Mouse (Mus musculus) WW6 (cell line): ENCODE measurements at regions not wholly inside any gene's neighbourhood (a gene's known extent, or its start where the extent isn't known, plus 50 kb on each side); places are given as distances from the start of the nearest gene placed in this dataset.

Source experiments
- DNase-seq: peaks from one replicate; pipeline ENCODE4 v3.0.0-alpha.2; 2013; ENCODE audit warnings: low read depth, low spot score

DNA sequence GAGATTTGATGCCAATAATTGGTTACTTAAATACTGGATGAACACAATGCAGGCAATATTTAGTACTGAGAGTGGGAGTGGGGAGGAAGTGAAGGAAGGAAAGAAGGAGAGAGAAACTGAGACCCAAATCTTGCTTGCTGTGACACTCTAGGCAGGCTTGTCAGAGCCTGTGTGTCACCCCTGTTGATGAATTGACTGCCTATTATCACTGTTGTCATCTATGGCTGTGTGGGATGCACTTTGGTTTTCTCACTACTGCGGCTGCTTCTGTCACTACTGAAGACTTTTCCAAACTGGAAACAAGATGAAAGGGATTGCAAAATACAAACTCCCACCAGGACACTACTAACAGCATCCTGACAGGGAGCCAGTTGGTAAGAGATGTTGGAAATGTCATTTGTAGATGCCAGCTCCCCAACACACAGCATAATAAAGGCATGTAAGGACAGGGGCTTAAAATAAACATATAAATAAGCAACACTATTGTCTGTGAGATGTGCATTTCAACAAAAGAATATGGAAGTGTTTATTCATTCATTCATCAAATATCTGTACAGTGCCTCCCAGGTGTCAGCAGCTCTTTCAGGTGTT, 207.0 kb upstream of the Ufl1 start:
- no peak for DNase-seq

DNA sequence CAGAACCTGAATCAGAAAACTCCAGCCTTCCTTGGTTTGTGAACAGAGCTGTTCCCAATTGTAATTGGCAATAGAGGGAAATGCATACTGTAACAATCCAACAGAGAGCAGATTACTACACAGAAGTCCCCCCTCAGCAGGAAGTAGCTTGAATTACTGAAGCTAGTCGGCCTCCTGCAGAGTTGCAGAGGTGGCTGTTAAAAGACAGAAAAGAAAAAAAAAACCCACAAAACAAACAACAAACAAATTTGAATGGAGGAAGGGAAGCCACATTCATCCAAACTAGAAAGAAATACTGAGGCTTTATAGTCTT, 202.0 kb upstream of the Ufl1 start:
- peak; percentile 4 for DNase-seq

DNA sequence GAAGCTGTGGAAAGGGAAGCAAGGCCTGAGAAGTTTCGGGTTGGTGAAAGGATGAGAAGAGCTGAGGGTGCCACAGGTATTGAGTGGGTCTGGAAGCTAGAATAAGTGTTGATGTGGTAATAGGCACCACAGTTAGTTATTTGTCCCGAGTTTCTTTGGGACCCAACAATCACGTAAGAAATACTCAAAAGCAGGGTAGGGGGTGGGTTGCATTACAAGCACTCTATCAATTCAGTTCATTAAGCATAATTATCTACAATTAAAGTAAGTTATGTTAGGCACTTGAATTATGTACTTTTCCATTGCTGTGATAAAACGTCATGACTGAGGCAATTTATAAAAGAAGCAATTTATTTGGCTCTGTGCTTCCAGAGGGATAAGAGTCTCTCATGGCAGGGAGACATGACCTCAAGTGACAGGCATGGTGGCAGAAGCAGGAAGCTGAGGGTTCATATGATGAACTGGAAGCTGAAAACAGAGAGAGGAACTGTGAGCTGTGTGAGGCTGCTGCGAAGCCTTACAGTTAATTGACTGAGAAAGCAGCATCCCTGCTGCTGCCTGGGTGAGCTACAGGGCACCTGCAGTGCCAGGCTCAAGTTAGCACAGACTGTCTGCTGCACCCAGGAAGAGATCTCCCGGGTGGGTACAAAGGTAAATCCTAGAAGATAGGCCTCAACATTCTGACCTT, 201.5 kb upstream of the Ufl1 start:
- DNase-seq = no peak

DNA sequence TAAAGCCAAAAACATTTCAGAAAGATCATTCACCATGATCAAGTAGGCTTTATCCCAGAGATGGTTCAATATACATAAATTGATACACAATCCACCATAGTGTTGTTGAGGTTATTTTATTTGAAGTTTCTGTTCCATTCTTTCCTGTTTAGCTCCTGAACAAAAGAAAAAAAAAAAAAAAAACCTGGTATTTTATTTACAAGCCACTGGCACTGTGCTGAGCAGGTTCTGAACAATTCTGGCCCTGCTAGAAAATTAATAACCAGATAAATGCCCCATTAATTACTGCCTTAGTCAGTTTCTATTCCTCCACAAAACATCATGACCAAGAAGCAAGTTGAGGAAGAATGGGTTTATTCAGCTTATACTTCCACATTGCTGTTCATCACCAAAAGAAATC, 191.4 kb upstream of the Ufl1 start:
- no peak for DNase-seq

DNA sequence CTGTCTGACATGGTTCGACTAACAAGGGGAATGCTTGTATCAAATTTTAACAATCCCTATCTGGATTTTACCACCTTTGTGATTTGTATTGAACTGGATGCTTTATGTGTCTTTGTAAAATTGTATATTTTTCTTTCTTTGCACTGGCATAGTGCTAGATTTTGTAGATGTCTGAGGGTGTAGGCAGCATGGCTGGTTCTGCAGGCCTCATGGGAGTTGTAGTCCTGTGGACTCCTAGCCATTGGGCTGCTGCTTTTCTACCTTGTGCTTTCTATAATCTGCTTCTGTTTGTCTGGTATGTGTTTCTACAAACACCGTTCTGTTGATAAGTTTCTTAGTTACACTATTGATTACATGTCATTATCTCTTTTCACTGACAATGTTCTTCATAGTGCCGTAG, 184.9 kb upstream of the Ufl1 start:
- no peak for DNase-seq

DNA sequence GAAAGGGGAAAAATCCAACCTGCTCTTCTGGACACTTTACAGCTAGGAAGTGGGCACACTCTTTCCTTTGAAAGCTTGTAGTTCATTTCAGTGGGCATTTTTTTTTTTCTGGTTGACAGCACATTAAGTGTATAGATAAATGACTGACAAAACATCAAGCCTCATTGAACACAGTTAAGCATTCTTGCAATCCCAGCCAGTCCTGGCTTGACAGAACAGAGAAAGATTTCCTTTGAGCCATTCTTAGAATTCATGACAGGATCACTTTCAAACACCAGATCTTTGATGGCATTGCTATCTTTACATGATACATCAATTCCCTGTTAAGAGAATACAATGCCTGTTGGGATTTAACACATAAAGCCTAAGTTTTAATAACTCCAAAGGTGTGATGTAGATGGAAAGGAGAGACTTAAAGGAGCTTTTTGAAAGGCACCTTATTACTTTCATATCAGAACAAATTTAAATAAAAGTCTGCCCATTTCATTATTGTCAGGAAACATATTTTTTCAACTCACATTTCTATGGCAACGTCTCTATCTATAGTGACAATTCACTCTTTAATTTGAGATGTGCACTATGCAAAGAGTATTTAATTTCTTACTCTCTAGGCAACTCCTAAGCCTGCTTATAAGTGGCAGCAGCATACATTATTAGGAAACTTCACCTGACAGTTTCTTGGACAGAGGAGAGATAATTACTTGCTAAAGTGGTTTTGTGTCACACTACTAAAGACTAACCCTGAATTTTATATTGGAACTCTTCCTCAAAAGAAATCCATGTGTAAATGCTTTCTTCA, 183.4 kb upstream of the Ufl1 start:
- DNase-seq = no peak

DNA sequence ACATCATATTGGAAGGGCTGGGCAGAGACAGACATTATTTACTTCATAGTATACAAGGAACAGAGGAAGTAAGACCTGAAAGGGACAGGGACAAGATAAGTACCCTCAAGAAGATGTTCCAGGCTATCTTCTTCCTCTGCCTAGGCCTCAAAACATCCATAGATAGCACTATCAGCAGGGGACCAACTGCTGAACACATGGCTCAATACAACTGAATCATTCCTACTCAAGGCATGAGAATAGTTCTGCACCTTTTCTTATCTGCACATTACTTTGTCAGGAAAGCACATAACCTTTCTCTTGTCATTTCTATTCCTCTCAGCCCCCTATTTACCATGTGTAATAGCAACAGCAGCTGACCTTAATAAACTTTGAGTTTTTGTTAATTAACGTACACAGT, 182.4 kb upstream of the Ufl1 start:
- DNase-seq = no peak

DNA sequence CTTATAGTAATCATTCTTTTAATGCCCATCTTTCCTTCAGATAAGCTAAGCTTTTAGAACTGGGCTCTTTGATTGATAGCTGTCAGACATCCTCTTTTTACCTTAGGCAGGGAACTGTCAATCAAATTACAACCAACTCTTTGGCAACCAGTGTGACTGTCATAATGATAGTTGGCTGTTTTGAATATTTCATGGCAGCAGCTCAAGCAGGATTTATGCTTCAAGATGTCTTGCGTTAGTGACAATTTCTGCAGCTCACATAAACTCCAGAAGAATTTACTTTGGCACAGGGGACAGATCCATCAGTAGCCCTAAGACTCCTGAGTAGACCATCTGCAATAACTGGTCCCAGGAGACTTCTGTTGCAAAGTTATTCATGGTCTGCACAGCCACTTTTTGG, 178.5 kb upstream of the Ufl1 start:
- DNase-seq = no peak

DNA sequence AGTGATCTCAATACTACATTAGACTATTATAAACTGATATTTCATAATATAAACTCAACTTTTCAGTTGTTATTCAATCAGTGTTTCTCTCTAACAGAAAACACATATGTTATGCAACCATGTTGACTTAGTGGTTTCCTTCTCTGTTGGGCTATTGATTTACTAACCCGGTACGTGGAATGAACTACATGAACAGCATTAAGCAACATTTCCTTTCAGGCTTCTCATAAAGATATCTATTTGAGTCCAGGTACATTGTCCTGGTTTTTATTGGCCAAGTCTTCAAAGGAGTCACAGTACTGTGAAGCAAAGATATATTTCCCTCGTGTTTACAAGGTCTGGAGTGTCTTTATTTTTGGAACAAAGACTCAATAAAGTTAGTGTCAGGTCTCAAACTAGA, 173.1 kb upstream of the Ufl1 start:
- no peak for DNase-seq

DNA sequence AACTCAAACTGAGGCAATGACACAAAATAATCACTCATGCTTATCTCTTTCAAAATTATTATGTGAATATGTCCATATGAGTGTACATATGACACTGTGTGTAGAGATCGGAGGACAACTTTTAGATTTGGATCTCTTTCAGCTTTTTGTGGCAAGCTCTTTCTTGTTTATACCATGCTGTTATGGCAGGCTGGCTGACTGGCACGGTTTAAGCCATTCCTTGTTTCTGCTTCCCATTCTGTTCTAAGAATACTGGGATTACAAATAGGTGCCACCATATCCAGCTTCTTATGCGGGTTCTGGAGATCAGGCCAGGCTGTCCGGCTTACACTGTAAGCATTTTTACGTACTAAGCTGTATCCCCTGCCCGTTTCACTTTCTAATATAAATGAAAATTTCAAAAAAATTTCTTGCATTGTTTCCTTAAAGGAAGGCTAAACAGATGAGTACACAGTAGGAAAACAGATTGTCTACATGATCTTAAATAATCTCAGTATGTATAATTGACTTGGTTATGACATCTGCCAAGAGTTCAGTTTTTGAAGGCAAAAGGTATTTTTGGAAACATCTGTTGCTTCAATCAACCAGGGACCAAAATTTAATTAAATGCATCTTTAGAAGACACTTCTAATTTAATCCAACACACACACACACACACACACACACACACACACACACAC, 171.6 kb upstream of the Ufl1 start:
- DNase-seq = no peak

DNA sequence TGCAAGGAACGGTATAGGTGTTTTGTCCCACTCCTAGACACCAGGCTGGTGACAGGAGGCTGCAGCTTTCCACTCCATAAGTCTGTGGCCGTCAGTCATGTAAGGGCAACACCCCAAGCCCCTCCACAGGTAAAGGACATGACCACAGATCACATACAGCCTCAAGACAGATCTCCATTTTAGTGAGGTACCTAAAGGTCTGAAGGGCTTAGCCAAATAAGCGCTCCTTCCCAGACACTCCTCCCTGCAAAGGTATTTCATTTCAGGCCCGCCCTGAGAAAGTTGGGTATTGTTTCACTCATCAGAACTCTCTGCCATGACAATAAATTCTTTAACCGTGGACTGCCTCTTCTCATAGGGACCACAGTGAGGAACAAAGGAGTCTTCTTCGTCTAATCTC, 170.2 kb upstream of the Ufl1 start:
- DNase-seq = no peak

DNA sequence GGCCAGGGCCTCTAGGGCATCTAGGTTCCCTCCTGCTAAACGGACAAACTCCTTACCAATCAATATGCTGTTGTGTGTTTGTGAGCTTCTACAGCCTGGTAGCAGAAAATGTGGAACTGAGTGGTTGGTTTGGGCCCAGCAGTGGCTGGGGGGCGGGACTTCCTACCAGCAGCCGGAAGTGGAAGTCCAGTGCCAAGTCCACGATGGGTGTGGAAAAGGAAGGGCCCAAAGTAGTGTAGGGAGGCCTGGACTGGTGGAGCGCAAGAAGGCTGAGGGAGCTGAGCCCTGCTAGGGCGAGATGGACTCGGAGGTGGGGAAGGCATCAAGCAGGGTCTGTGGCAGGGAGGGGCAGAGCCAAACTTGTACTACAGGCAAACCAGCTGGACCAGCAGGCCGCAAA, 150.6 kb upstream of the Ufl1 start:
- no peak for DNase-seq

DNA sequence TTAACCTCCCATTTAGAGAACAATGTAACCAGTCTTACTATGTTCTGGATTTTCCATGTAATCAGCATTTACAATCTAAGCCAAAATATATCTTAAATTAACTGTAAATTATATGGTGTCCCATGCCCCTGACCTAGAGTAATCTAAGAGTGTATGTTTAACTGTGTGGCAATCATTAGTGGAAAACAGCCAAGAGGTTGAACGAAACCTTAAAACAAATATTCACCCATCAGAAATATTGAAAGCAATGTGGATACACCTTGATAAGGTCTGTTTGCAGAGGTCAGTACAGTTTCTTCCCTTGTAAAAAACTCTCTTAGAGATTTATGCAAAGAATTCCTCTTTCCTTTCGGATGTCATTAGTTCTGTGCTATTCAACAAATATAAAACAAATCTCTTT, 134.7 kb upstream of the Ufl1 start:
- no peak for DNase-seq

DNA sequence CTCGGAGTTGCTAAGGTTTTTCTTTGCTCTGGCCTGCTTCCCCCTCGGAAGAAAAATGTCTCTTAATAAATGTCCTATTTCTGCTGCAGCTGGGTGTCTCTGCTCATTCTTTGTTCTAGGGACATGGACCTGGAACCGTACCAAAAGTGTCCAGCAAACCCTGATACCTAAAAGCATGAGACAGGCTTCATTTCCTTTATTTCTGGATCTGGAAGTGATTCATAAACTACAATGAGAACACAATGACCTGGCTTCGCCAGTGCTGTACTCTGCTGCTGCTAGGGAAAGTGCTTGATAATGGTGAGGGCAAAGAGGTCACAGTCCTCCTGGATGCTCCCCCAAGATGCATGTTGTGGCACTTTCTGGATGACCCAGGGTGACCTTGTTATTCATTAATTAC, 128.8 kb upstream of the Ufl1 start:
- DNase-seq = no peak

DNA sequence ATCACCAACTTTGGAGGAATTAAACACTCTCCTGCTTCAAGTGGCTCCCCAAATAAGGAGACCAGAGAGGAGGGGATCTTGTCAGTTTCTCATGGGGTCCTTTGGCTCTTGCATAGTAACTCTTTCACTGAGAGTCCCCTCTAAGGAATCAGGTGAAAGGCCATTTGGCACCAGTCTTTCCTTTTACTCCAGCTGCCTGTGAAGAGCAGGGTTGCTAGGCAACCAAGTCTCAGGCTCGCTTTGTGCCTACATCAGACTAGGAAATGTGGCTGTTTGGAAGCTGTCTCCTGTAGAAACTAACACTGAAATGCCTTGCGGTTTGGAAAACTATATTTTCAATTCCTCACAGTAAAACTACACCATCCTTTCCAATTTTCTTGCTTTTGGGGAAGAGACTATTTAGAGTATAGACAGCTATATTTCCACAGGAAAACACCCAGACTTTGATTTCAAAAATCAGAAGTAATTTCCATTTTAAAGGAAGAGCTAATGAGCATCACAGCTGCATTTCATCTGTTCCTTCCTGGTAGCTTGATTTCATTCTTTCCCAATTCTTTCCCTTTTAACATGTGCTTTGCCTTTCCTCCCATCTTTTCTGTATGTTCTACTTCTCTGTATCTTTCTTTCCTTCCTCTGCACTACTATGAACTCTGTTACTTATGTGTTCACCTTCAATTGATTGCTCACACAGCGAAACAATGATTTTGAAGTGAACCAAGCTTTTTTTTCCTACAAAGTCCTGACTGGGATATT, 127.3 kb upstream of the Ufl1 start:
- DNase-seq = peak; percentile 7

DNA sequence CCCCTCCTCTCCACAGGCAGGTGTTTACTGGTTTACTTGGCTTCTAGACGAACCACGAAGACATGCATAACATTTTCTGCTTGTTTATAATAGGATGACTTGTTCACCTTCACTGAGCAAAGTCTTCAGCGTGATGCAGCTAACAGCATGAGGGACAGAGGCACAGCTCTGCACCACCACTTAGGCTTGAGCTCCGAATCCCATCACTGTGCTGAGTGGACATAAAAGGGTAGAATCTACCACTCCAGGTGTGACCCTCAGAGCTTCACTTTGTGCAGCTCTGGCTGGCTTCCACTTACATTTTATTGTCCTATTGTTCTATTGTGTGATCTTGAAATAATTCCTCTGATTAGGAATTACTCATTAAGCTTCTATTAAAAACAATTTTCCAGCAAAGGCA, 126.2 kb upstream of the Ufl1 start:
- DNase-seq = no peak

DNA sequence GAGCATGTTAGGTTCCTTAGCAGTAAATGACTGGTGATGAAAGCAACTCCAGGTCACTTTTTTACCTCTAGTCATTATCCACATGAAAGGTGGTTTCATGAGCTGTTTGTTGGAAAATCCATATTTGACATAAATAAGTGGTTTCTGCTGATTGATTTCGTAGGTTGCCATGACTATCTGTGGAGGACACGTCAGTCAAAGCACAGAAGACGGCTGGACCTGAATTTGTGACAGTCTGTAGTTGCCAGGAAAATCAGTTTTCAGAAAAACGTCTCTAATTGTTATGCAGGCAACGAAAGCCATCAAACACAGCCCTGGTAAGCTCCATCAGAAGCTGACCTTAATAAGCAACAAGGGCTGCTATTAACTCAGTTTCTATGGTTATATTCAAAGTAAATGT, 107.9 kb upstream of the Ufl1 start:
- DNase-seq = no peak

DNA sequence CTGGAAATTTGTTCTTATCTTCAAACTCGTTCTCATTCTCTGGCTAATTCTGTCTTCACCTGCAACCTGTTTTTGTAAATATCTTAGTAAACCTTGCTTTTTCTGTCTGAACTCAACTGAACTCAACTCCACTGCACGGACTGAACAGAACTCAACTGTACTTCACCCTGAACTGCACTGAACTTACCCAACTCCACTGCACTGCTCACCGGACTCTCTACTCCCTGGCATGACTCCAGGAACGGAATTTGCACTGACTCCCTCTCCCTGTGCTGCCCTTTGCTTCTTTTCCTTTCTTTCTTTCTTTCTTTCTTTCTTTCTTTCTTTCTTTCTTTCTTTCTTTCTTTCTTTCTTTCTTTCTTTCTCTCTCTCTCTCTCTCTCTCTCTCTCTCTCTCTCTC, 90.4 kb upstream of the Ufl1 start:
- no peak for DNase-seq

DNA sequence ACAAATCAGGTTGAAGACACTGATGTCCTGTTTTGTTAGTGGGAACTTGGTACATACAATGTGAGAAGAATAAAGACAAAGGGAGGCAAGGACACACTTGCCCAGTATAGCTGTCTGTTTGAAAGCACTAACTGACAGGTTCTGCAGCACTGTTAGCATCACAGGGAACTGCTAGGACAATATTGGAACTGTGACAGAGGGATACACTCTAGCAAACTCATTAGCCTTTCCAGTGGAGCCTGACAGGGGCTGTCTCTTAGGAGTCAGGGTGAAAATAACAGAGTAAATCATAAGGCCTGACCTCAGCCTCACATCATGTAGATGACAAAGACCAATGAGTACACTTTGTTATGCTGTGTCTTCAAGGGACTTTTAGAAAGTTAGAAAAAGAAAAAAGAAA, 82.8 kb upstream of the Ufl1 start:
- DNase-seq = no peak

DNA sequence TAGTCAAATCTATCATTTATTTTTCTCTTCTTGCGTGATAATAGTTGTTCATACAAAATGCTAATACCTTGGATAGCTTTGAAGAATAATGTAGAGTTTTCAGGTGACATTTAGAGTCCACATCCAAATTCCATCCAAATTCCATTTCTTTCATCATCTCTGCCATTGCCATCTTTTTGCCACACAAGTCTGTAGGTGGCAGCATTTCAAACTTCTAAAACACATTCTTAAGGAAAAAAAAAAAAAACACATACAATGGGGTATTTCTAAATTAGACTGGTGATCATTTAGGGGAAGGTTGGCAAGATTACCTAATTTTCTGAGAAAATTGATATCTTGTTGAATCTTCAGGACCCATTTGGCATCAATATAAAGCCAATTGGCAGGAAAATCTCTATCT, 56.0 kb upstream of the Ufl1 start:
- DNase-seq = no peak
